Mouse (Mus musculus): Measurements from ENCODE around the gene Myo1d. TPM values are rescaled to one million over a fixed set of nuclear protein-coding genes. Genes with fewer than 3 reads are reported as not detected.
A peak's percentile ranks its signal among the peaks of the same experiment; 100 is the strongest.

Myo1d gene
- total RNA-seq, 2 experiments from 2014 or later: 5.6 to 7.0 TPM

DNA sequence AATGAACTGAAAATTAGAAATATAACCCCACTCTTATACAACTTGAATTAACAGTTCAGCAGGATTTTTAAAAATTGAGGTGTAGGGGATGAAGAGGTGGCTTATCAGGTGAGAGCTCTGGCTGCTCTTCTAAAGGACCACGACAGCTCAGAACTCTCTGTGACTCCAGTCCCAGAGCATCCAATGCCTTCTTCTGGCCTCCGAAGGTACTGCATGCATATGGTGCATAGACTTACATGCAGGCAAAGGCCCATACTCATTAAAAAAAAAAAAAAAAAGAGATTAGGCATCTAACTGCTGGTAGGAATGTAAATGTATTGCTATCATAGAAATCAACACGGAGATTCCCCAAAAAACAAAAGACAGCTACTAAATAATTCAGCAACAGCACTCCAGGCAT is 217.3 kb downstream of the Myo1d start:
- intact Hi-C loops (cut with DNase I): no loop called here
- Histone ChIP-seq H3K4me3 (no peak overlapping the region), H3K27ac (no peak overlapping the region)
- peak; percentile 38 for TF ChIP-seq CTCF (IDR thresholded peaks at IDR 0.05)
- DNase-seq (ENCODE audit: extremely low spot score in 1 of 2, low spot score in 2 of 2): no peak

- Histone ChIP-seq H3K27ac (no peak overlapping the region), H3K4me3 (no peak overlapping the region)
- DNase-seq (ENCODE audit: extremely low spot score in 1 of 2, low spot score in 2 of 2): no peak
- intact Hi-C loops (cut with DNase I): no loop called here
- no peak for TF ChIP-seq CTCF (IDR thresholded peaks at IDR 0.05)
These were observed 219.1 kb downstream of the Myo1d start for GRCm38 (mm10) chr11:80560770-80561169.

GRCm38 (mm10) chr11:80555416-80555815 is 224.4 kb downstream of the Myo1d start:
- Histone ChIP-seq H3K27ac (no peak overlapping the region), H3K4me3 (no peak overlapping the region)
- no peak for TF ChIP-seq CTCF (IDR thresholded peaks at IDR 0.05)
- peak; percentile 33 to 47 for DNase-seq (ENCODE audit: extremely low spot score in 1 of 2, low spot score in 2 of 2)
- intact Hi-C loops (cut with DNase I): no loop called here

GRCm38 (mm10) chr11:80553046-80553445 is 226.8 kb downstream of the Myo1d start:
- no peak for DNase-seq (ENCODE audit: extremely low spot score in 1 of 2, low spot score in 2 of 2)
- H3K4me3 ChIP-seq: no peak overlapping the region
- TF ChIP-seq CTCF (IDR thresholded peaks at IDR 0.05): no peak
- H3K27ac ChIP-seq: no peak overlapping the region
- intact Hi-C loops (cut with DNase I): loop anchor here (5.0 kb wide), 2 partner anchors 46 to 66 kb away; no protein-coding TSS in a partner anchor

DNA sequence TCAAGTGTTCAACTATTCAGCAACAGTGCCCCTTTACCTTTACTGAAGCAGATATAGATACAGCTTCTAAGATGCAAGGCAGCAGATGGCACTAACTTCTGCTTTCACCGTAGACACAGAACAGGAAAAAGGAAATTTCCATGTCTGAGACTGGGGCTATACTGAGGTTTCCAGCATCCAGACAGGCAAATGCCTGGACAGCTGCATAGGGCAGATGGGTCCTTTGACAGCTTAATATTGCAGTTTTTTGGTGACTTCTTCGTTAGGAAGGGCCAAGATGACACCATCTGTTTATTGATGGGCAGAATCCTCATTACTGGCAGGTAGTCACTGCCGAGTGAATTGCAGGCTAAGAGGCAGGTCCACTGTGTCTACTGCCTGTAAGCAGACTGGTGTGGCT is 228.2 kb downstream of the Myo1d start:
- H3K4me3 ChIP-seq: no peak overlapping the region
- DNase-seq (ENCODE audit: extremely low spot score in 1 of 2, low spot score in 2 of 2): no peak
- intact Hi-C loops (cut with DNase I): loop anchor here (5.0 kb wide), 2 partner anchors 44 to 64 kb away; no protein-coding TSS in a partner anchor
- TF ChIP-seq CTCF (IDR thresholded peaks at IDR 0.05): no peak
- H3K27ac ChIP-seq: peak overlapping the region; percentile 68

DNA sequence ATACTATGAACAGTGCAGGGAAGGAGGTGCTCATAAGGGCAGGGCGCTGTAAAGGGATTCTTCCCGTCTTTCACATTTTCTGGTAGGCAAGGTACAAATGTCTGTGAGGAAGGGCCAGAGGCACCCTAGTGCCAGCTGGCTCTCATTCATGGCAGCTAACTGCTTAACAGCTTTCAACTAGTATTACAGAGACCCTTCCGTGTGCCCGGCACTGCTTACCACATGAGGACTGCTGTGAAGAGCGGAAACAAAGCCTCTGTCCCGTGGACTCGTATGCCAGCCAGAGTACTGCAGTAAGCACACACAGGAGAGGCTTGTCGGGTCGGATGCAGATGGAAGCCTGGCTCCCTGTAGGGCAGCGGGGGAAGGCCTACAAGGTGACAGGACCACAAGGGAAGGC is 229.6 kb downstream of the Myo1d start:
- no peak for TF ChIP-seq CTCF (IDR thresholded peaks at IDR 0.05)
- Histone ChIP-seq H3K27ac (peak overlapping the region; percentile 61), H3K4me3 (no peak overlapping the region)
- no peak for DNase-seq (ENCODE audit: extremely low spot score in 1 of 2, low spot score in 2 of 2)
- intact Hi-C loops (cut with DNase I): loop anchor here (5.0 kb wide), 2 partner anchors 43 to 63 kb away; no protein-coding TSS in a partner anchor

GRCm38 (mm10) chr11:80549854-80550253 is 230.0 kb downstream of the Myo1d start:
- H3K4me3 ChIP-seq: no peak overlapping the region
- intact Hi-C loops (cut with DNase I): loop anchor here (5.0 kb wide), 2 partner anchors 43 to 63 kb away; no protein-coding TSS in a partner anchor
- TF ChIP-seq CTCF (IDR thresholded peaks at IDR 0.05): no peak
- DNase-seq (ENCODE audit: extremely low spot score in 1 of 2, low spot score in 2 of 2): no peak
- H3K27ac ChIP-seq: peak overlapping the region; percentile 61

- no peak for DNase-seq (ENCODE audit: extremely low spot score in 1 of 2, low spot score in 2 of 2)
These were observed 233.6 kb downstream of the Myo1d start for GRCm38 (mm10) chr11:80546233-80546632.

GRCm38 (mm10) chr11:80539056-80539455 is 240.8 kb downstream of the Myo1d start:
- intact Hi-C loops (cut with DNase I): no loop called here

More at GRCm38 (mm10) chr11:80546233-80546632, 233.6 kb downstream of the Myo1d start:
- Histone ChIP-seq H3K27ac (no peak overlapping the region), H3K4me3 (no peak overlapping the region)
- intact Hi-C loops (cut with DNase I): no loop called here
- TF ChIP-seq CTCF (IDR thresholded peaks at IDR 0.05): peak; percentile 17

DNA sequence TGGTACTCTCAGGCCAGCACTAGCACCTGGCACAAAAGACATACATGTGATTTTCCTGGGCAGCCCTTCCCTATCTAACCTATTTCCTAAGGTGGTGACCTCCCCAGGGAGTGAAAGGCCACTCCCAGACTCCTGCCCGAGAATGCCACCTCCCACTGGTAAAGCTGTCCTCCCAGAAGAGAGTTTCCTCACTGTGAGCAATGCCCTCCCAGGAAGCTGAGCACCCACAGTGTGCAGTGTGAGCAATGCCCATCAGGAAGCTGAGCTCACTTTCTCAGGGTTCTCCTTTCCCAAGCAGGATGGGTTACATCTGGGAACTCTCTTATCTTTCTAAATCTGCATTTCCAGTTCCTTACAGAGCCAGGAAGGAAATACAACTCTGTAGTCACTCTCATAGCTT is 246.9 kb downstream of the Myo1d start:
- TF ChIP-seq CTCF (IDR thresholded peaks at IDR 0.05): no peak
- no peak for DNase-seq (ENCODE audit: extremely low spot score in 1 of 2, low spot score in 2 of 2)
- Histone ChIP-seq H3K4me3 (no peak overlapping the region), H3K27ac (no peak overlapping the region)
- intact Hi-C loops (cut with DNase I): no loop called here

More at GRCm38 (mm10) chr11:80539056-80539455, 240.8 kb downstream of the Myo1d start:
- no peak for DNase-seq (ENCODE audit: extremely low spot score in 1 of 2, low spot score in 2 of 2)
- Histone ChIP-seq H3K4me3 (no peak overlapping the region), H3K27ac (no peak overlapping the region)
- no peak for TF ChIP-seq CTCF (IDR thresholded peaks at IDR 0.05)

GRCm38 (mm10) chr11:80529149-80529548 is 250.7 kb downstream of the Myo1d start:
- intact Hi-C loops (cut with DNase I): no loop called here
- no peak overlapping the region for H3K4me3 ChIP-seq
- TF ChIP-seq CTCF (IDR thresholded peaks at IDR 0.05): no peak

GRCm38 (mm10) chr11:80527697-80528096 is 252.1 kb downstream of the Myo1d start:
- intact Hi-C loops (cut with DNase I): no loop called here
- no peak overlapping the region for H3K27ac ChIP-seq
- peak; percentile 32 for TF ChIP-seq CTCF (IDR thresholded peaks at IDR 0.05)
- no peak for DNase-seq (ENCODE audit: extremely low spot score in 1 of 2, low spot score in 2 of 2)
- no peak overlapping the region for H3K4me3 ChIP-seq

More at GRCm38 (mm10) chr11:80529149-80529548, 250.7 kb downstream of the Myo1d start:
- DNase-seq (ENCODE audit: extremely low spot score in 1 of 2, low spot score in 2 of 2): no peak
- no peak overlapping the region for H3K27ac ChIP-seq

- intact Hi-C loops (cut with DNase I): no loop called here
- Histone ChIP-seq H3K27ac (no peak overlapping the region), H3K4me3 (no peak overlapping the region)
- DNase-seq (ENCODE audit: extremely low spot score in 1 of 2, low spot score in 2 of 2): no peak
- no peak for TF ChIP-seq CTCF (IDR thresholded peaks at IDR 0.05)
These were observed 255.6 kb downstream of the Myo1d start for GRCm38 (mm10) chr11:80524213-80524612.

Measured in left cerebral cortex, adult 2 months (tissue).